Mouse (Mus musculus): ENCODE results near the gene Slc7a1. TPM values are rescaled to one million over a fixed set of nuclear protein-coding genes. Genes with fewer than 3 reads are reported as not detected.

Gene Slc7a1
- polyA plus RNA-seq (2015; fragmentation: Illumina TruSeq; extraction: RNeasy Lipid Tissue Mini Kit (QIAGEN cat#74804); ENCODE audit: insufficient read depth, low read depth, low replicate concordance) = 6.1 TPM

GRCm38 (mm10) chr5:148399660-148400443 is at the start of gene Slc7a1:
Gene Slc7a1 (minus strand): TSS chr5:148399904.

Other genes with a start within 250 kb of the Slc7a1 start
- 16.2 TPM for gene Ubl3, start 152.9 kb upstream of the Slc7a1 start, polyA plus RNA-seq (2015; fragmentation: Illumina TruSeq; extraction: RNeasy Lipid Tissue Mini Kit (QIAGEN cat#74804); ENCODE audit: insufficient read depth, low read depth, low replicate concordance)